Mouse (Mus musculus): ENCODE data around the gene Atp8b4.

The Atp8b4 gene

DNA sequence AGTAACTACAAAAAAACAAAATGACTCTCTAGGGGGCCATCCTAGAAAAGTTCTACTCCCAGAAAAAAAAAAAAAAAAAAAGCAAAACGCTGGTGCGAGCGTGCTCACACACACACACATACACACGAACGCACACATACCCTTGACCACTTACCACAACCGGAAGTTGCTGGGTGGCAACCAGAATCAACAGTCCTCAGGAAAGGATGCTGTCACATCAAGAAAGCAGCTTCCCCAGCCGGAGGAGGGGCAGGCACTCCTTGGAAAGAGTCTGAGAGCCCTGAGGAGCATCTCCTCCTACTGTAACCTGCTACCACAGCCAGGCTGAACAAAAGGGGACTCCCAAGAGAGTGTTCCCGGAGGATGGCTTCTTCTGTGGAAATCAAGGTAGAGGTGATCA, 744 bp downstream of the Atp8b4 start:
- in situ Hi-C loops (cut with MboI; ENCODE audit: low pct_unique_long_range_greater_than_20kb in 1 of 2, low sequenced_read_pairs in 2 of 2, unreplicated experiment in 1 of 2) = no loop called here

- in situ Hi-C loops (cut with MboI; ENCODE audit: low pct_unique_long_range_greater_than_20kb in 1 of 2, low sequenced_read_pairs in 2 of 2, unreplicated experiment in 1 of 2) = no loop called here
Measured at GRCm38 (mm10) chr2:126498761-126499452, 1.6 kb downstream of the Atp8b4 start.

- in situ Hi-C loops (cut with MboI; ENCODE audit: low pct_unique_long_range_greater_than_20kb in 1 of 2, low sequenced_read_pairs in 2 of 2, unreplicated experiment in 1 of 2) = no loop called here
Measured at GRCm38 (mm10) chr2:126496838-126497237, 3.6 kb downstream of the Atp8b4 start.

DNA sequence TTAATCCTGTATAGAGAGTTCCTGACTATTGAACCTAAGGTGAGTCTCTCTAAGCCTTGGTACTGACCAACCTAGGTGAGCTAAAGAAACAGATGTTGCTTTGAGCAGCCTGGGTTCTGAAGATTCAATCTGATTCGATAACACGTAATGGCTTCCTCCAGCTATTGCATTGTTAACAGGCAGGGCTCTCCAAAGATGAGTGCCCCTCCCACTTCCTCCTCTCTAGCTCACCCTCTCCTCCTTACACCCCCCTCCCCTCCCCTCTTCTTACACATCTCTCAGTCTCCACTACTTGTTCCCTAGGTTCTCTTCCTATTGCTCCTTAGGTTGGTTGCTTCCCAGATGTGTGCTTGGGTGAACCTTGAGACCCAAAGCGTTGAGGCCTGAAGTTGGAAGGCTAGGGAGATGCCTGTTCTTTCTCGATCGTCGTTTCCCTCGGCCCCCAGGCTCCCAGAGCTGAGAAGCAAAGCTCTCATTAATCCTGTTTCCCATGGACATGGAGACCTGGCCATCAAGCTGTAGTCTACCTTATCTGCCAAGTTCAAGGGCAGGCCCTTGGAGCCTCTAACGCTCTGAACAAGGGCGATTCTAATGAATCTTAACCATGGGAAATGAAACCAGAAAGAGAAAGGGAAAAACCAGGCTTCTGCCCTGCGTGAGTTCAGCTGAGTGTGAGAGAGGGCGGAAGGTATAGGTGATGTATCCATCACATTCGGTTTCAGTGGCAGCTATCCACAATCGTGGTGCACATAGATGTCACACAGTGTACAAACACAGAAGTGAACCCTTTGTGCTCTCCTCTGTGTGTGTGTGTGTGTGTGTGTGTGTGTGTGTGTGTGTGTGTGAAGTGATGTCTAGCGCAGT, 4.4 kb downstream of the Atp8b4 start:
- in situ Hi-C loops (cut with MboI; ENCODE audit: low pct_unique_long_range_greater_than_20kb in 1 of 2, low sequenced_read_pairs in 2 of 2, unreplicated experiment in 1 of 2) = no loop called here

DNA sequence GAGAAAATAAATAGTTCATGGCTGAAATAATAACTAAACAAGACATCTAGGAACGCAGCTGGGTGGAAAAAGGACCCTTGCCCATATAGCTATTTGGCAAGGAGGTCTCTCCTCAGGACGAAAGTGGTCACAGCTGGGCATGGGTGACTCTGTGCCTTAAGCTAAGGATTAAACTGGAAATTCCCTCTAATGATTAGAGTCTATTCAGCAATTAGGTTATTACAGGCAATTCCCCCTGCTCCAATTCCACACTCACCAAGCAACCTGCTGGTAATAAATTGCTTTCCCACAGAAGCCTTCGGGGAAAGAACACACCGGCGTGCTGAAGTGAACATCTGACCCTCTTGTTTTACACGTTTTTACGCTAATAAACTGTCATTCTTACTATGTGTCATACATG, 5.2 kb downstream of the Atp8b4 start:
- in situ Hi-C loops (cut with MboI; ENCODE audit: low pct_unique_long_range_greater_than_20kb in 1 of 2, low sequenced_read_pairs in 2 of 2, unreplicated experiment in 1 of 2) = no loop called here

GRCm38 (mm10) chr2:126493306-126493705, 7.2 kb downstream of the Atp8b4 start:
- in situ Hi-C loops (cut with MboI; ENCODE audit: low pct_unique_long_range_greater_than_20kb in 1 of 2, low sequenced_read_pairs in 2 of 2, unreplicated experiment in 1 of 2) = no loop called here

- in situ Hi-C loops (cut with MboI; ENCODE audit: low pct_unique_long_range_greater_than_20kb in 1 of 2, low sequenced_read_pairs in 2 of 2, unreplicated experiment in 1 of 2) = no loop called here
Measured at GRCm38 (mm10) chr2:126492713-126493112, 7.8 kb downstream of the Atp8b4 start.

GRCm38 (mm10) chr2:126491446-126491845, 9.0 kb downstream of the Atp8b4 start:
- in situ Hi-C loops (cut with MboI; ENCODE audit: low pct_unique_long_range_greater_than_20kb in 1 of 2, low sequenced_read_pairs in 2 of 2, unreplicated experiment in 1 of 2) = no loop called here

GRCm38 (mm10) chr2:126490573-126490972, 9.9 kb downstream of the Atp8b4 start:
- in situ Hi-C loops (cut with MboI; ENCODE audit: low pct_unique_long_range_greater_than_20kb in 1 of 2, low sequenced_read_pairs in 2 of 2, unreplicated experiment in 1 of 2) = no loop called here

GRCm38 (mm10) chr2:126485262-126486017, 15.0 kb downstream of the Atp8b4 start:
- in situ Hi-C loops (cut with MboI; ENCODE audit: low pct_unique_long_range_greater_than_20kb in 1 of 2, low sequenced_read_pairs in 2 of 2, unreplicated experiment in 1 of 2) = no loop called here

DNA sequence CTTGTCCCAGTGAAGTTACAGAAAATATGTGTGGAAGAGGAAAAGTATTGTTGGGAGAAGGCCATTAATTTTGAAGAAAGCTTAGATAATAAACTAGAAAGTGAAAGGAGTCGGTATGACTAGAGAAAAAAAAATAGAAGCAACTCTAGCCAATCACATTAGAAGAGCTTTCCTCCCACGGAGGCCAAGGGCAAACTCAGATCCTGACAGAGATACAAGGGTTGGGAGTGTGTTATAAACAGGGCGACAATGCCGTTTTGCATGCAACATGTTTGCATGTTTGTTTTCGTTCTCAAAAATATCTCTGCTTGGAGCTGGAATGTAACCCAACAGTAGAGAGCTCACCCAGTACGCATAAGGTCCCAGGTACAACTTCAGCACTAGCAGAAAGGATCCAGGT, 17.1 kb downstream of the Atp8b4 start:
- in situ Hi-C loops (cut with MboI; ENCODE audit: low pct_unique_long_range_greater_than_20kb in 1 of 2, low sequenced_read_pairs in 2 of 2, unreplicated experiment in 1 of 2) = no loop called here

- in situ Hi-C loops (cut with MboI; ENCODE audit: low pct_unique_long_range_greater_than_20kb in 1 of 2, low sequenced_read_pairs in 2 of 2, unreplicated experiment in 1 of 2) = no loop called here
Measured at GRCm38 (mm10) chr2:126477556-126477955, 22.9 kb downstream of the Atp8b4 start.

- in situ Hi-C loops (cut with MboI; ENCODE audit: low pct_unique_long_range_greater_than_20kb in 1 of 2, low sequenced_read_pairs in 2 of 2, unreplicated experiment in 1 of 2) = no loop called here
Measured at GRCm38 (mm10) chr2:126475681-126476410, 24.6 kb downstream of the Atp8b4 start.

GRCm38 (mm10) chr2:126474019-126474418, 26.5 kb downstream of the Atp8b4 start:
- in situ Hi-C loops (cut with MboI; ENCODE audit: low pct_unique_long_range_greater_than_20kb in 1 of 2, low sequenced_read_pairs in 2 of 2, unreplicated experiment in 1 of 2) = no loop called here

DNA sequence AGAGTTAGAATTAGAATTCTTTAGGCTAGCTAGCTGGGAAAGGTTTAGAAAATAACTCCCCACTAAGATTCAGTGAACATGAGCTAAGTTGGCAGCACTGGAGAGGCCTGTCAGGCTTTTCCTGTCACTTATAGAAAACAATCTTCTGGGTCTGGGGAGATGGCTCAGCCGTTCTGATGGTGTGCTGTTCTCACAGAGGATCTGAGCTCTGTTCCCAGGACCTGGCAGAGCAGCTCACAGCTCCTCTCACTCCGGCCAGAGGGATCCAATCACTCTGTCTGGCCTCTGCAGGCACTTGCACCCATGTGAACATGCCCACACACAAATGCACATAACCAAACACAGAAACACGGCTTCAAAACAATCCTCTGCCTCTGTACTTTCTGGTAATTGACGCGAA, 27.6 kb downstream of the Atp8b4 start:
- in situ Hi-C loops (cut with MboI; ENCODE audit: low pct_unique_long_range_greater_than_20kb in 1 of 2, low sequenced_read_pairs in 2 of 2, unreplicated experiment in 1 of 2) = no loop called here

GRCm38 (mm10) chr2:126467790-126468189, 32.7 kb downstream of the Atp8b4 start:
- in situ Hi-C loops (cut with MboI; ENCODE audit: low pct_unique_long_range_greater_than_20kb in 1 of 2, low sequenced_read_pairs in 2 of 2, unreplicated experiment in 1 of 2) = no loop called here

DNA sequence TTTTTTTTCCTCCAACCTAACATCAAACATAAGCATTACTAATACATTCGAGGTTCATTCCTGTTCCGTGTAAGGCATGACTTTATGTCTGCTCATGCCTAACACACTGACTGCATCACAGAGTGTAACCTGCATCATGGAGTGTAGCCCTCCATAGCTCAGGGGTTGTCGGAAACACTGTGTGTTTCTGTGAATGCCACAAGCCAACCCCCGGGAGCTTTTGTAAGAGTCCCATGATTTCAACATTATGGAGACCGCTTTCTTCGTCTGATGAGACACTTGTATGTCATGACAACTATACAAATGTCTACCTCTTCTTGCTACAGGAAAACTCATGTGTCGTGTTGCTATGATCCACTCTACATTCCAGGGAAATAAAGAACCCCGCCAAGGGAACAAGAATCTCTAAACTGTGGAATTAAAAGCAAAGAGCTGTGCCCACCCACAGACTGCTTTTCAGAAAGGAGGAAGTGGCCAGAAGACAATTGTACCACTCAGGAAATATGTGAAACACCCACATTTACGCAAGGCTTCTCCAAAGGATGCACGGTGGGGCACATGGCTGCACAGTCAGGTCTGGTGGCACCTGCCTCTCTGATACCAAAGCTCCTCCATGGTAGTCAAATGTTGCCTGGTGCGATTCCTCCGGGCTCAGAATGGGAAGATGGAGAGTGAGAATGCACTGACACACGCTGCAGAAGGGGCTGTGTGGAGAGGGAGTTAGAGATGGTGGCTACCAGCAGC, 33.9 kb downstream of the Atp8b4 start:
- in situ Hi-C loops (cut with MboI; ENCODE audit: low pct_unique_long_range_greater_than_20kb in 1 of 2, low sequenced_read_pairs in 2 of 2, unreplicated experiment in 1 of 2) = no loop called here

GRCm38 (mm10) chr2:126458661-126459060, 41.8 kb downstream of the Atp8b4 start:
- in situ Hi-C loops (cut with MboI; ENCODE audit: low pct_unique_long_range_greater_than_20kb in 1 of 2, low sequenced_read_pairs in 2 of 2, unreplicated experiment in 1 of 2) = no loop called here
